Mouse (Mus musculus): Measurements from ENCODE around the gene Itpr3. TPM values are rescaled to one million over a fixed set of nuclear protein-coding genes. Genes with fewer than 3 reads are reported as not detected.

The Itpr3 gene
- polyA plus RNA-seq, 1 experiment from 2014 or later: 13.0 TPM

DNA sequence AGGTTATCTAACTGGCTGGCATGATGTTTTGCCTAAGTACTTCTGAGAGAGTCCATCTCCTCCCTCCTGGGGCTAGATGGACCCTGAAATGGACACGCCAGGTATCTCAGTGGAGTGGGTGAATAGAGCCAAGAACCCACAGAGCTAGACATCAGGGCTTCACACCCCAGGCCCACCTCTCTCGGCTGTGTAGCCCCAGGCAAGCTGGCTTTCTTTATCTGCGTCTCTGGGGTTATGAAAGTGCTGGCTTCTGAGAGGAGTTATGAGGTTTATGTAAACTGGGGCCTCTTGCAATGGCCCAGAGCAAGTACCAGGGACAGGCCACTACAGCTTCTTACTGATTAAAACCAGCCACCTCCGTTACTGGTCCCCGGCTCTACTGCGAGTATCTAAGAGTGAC is 97.8 kb downstream of the Itpr3 start:
- ATAC-seq: no peak
- Histone ChIP-seq H3K4me1 (replicated peaks) (peaks cover 6% of the 10 kb centered on the region), H3K27ac (no peak overlapping the region)

DNA sequence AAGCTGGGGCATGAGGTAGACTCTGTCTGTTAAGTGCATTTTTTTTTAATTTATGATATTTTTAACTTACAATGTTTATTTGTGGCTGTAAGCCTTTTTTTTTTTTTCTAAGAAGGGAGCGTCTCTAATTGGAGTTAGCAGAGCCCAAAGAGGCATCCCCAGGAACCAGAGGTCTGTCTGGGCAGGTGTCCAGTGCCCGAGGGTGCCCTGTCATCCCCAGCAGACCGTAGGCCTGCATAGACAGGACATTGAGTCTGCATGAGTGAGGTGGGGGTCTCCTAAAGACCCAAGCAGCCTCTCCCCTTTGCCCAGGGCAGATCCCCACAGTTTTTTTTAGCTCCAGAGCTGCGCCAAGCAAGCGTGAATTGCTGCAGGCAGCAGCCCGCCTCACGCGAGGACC is 98.6 kb downstream of the Itpr3 start:
- Histone ChIP-seq H3K27me3 (replicated peaks) (no peaks in the 10 kb centered on the region), H3K36me3 (no peaks in the 10 kb centered on the region), H3K4me2 (replicated peaks) (no peak overlapping the region), H3K9ac (no peak overlapping the region), H3K27ac (no peak overlapping the region), H3K4me1 (replicated peaks) (peaks cover 6% of the 10 kb centered on the region), H3K4me3 (replicated peaks) (no peak overlapping the region), H3K9me3 (no peaks in the 10 kb centered on the region)
- WGBS: 75% methylated on average over 8 of the region's 8 CpGs
- ATAC-seq: no peak

More for the DNA sequence above, 97.8 kb downstream of the Itpr3 start:
- 54% methylated on average over 6 of the region's 6 CpGs for WGBS
- Histone ChIP-seq H3K4me2 (replicated peaks) (no peak overlapping the region), H3K9ac (no peak overlapping the region), H3K4me3 (replicated peaks) (no peak overlapping the region), H3K27me3 (replicated peaks) (no peaks in the 10 kb centered on the region), H3K9me3 (no peaks in the 10 kb centered on the region), H3K36me3 (no peaks in the 10 kb centered on the region)

DNA sequence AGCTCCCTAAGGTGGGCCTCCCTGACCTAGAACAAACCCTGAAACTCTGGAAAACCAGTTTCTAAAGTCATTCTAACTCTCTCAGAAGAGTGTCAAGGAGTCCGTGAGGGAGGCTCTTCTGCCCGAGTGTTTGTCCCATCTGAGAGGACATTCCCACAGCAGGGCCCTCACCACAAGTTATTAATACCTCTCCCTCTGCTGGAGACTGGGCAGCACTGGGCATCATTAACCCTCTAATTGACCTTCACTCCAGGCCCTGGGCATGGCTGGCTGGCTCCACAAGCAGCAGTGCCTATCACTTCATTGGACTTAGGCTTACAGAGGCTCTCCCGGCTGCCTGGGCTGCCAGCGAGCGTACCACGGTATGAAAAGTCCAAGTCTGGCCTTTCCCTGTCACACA is 101.3 kb downstream of the Itpr3 start:
- no peak overlapping the region for H3K4me2 ChIP-seq (replicated peaks)
- no peak overlapping the region for H3K4me3 ChIP-seq (replicated peaks)
- H3K4me1 ChIP-seq (replicated peaks): peaks cover 4% of the 10 kb centered on the region; the same call in 1 of the 2 replicates
- WGBS: 87% methylated on average over 6 of the region's 6 CpGs
- H3K9ac ChIP-seq: no peak overlapping the region
- no peaks in the 10 kb centered on the region for H3K36me3 ChIP-seq
- no peak for ATAC-seq
- no peaks in the 10 kb centered on the region for H3K9me3 ChIP-seq
- no peak overlapping the region for H3K27ac ChIP-seq
- no peaks in the 10 kb centered on the region for H3K27me3 ChIP-seq (replicated peaks)

DNA sequence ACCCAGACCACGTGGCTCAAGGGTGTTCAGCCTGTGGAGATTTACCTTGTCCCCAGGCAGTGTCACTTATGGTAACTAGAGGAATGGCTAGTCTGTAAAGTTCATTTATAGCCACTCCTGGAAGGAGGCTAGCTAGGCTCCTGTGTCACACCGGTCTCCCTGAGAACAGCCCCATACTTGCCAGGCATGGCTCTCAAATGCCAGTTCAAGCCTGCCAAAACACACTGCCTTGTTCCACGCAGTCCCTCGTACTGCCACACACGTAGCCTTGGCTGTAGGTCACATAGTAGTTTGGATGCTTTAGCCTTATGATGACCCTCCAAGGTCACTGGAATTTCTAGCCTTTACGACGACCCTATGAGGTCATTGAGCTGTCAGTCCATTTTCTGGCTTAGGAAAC is 102.1 kb downstream of the Itpr3 start:
- Histone ChIP-seq H3K27me3 (replicated peaks) (no peaks in the 10 kb centered on the region), H3K27ac (no peak overlapping the region), H3K9ac (no peak overlapping the region), H3K4me1 (replicated peaks) (no peaks in the 10 kb centered on the region), H3K9me3 (no peaks in the 10 kb centered on the region), H3K4me3 (replicated peaks) (no peak overlapping the region), H3K4me2 (replicated peaks) (no peak overlapping the region), H3K36me3 (no peaks in the 10 kb centered on the region)
- WGBS: 70% methylated on average over 7 of the region's 7 CpGs
- ATAC-seq: no peak

DNA sequence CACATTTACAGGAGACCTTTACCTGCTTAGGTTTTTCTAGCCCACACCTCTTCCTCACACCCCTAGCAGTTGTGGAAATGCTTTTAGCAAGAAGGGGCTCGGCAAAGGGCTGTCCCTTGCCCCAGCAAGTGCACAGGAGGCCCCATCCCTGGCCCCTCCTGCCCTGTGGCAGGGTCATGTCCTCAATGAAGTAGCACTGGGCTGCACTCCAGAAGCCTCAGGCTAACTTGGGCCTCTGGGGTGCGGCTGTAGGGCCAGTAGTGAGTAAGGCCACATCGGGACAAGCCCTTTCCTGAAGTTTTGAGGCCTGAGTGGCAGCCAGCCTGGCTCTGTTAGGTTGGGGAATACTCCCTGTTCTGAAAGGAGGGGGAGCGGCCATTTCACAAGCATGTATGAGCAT is 103.8 kb downstream of the Itpr3 start:
- ATAC-seq: no peak
- no peak overlapping the region for H3K27ac ChIP-seq
- H3K36me3 ChIP-seq: no peaks in the 10 kb centered on the region
- no peak overlapping the region for H3K9ac ChIP-seq
- H3K4me2 ChIP-seq (replicated peaks): no peak overlapping the region
- H3K27me3 ChIP-seq (replicated peaks): no peaks in the 10 kb centered on the region
- H3K9me3 ChIP-seq: no peaks in the 10 kb centered on the region
- 66% methylated on average over 4 of the region's 4 CpGs for WGBS
- peaks cover 4% of the 10 kb centered on the region; the same call in 1 of the 2 replicates for H3K4me1 ChIP-seq (replicated peaks)
- no peak overlapping the region for H3K4me3 ChIP-seq (replicated peaks)

DNA sequence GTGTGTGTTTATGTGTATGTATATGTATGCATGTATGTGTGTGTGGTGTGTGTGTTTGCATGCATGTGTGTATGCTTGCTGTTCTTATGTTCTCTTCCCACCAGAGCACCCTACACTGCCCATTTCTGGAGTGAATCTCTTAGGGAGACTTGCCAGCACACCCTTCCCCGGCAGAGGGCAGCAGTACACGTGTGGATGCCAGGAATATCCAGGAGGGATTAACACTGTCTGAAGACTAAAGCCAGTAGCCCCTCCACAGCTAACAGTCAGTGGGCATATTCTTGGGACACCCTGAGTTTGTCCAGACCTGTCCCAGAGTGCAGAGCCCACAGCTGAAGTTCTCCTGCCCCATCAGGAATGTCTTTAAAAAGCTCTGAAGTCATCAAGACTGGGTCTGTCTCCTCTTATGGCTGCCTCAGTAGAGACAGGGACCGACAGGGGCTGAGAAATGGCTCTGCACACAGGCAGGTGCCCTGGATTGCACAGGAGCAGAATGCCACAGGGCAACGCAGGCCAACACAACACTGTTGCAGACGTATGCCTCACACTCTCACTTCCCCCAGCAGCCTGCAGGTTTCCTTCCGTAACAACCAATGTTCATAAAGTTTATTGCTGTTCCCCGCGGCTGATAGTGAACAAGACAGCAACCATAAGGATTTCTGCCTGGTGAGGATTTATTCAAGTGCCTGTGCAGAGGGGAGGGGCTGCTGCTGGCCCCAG is 108.1 kb downstream of the Itpr3 start:
- ATAC-seq: 0 out of 2 replicates have a peak, but pooled peaks have one; percentile 23
- WGBS: 31% methylated on average over 8 of the region's 8 CpGs
- no peaks in the 10 kb centered on the region for H3K36me3 ChIP-seq
- no peaks in the 10 kb centered on the region for H3K27me3 ChIP-seq (replicated peaks)
- no peak overlapping the region for H3K4me2 ChIP-seq (replicated peaks)
- H3K9me3 ChIP-seq: no peaks in the 10 kb centered on the region
- H3K27ac ChIP-seq: no peak overlapping the region
- H3K4me1 ChIP-seq (replicated peaks): peaks cover 4% of the 10 kb centered on the region; the same call in 1 of the 2 replicates
- H3K4me3 ChIP-seq (replicated peaks): no peak overlapping the region
- no peak overlapping the region for H3K9ac ChIP-seq

DNA sequence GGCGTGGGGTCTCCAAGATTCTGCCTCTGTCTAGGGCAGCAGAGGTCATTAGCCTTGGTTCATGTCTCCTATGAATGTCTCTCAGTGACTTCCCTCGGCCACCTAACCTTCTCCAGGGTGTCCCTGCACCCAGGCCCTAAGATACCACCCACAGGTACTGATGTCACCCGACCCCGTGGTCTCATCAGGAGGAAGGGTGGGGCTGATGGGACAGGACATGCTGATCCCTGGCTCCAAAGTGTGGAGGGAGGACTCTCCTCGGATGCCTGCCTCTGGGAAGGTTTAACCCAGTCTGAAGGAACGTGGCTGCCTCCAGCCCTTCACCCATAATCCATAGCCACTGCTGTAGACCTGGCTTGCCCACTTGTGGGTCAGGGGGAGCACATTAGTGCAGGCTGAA is 109.8 kb downstream of the Itpr3 start:
- no peak overlapping the region for H3K4me2 ChIP-seq (replicated peaks)
- no peaks in the 10 kb centered on the region for H3K36me3 ChIP-seq
- no peak overlapping the region for H3K27ac ChIP-seq
- no peak for ATAC-seq
- H3K9ac ChIP-seq: no peak overlapping the region
- no peaks in the 10 kb centered on the region for H3K9me3 ChIP-seq
- WGBS: 68% methylated on average over 6 of the region's 6 CpGs
- H3K4me3 ChIP-seq (replicated peaks): no peak overlapping the region
- H3K4me1 ChIP-seq (replicated peaks): peaks cover 4% of the 10 kb centered on the region; the same call in 1 of the 2 replicates
- H3K27me3 ChIP-seq (replicated peaks): no peaks in the 10 kb centered on the region

DNA sequence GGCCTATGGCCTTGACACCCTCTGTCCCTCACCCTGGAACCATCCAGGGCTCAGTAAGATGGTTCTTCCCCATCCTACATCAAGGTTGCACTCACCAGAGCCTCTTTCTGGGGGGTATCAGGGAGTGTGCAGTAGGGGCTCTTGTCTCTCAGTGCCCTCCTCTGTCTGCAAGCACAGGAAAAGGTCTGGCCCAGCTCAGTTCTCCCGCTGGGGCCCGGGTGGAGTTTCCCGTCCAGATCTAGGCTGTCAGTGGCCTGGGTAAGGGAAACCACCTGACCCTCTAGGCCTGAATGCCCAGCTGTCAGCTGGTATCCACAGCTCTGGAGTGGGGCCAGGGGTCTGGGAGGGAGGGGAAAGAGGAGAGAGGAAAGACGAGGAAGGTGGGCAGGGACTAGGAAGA is 110.4 kb downstream of the Itpr3 start, which contains the start of gene Ip6k3:
Gene Ip6k3, minus strand, starts transcription at position 251 of the 400 bp plus-strand sequence.
- H3K36me3 ChIP-seq: no peaks in the 10 kb centered on the region
- WGBS: 48% methylated on average over 4 of the region's 4 CpGs
- no peak within 1 kb of the TSS for H3K4me3 ChIP-seq (replicated peaks)
- ATAC-seq: no peak
- H3K9me3 ChIP-seq: no peaks in the 10 kb centered on the region
- H3K9ac ChIP-seq: no peak within 1 kb of the TSS
- H3K4me1 ChIP-seq (replicated peaks): peaks cover 4% of the 10 kb centered on the region; the same call in 1 of the 2 replicates
- H3K27me3 ChIP-seq (replicated peaks): no peaks in the 10 kb centered on the region
- no peak within 1 kb of the TSS for H3K27ac ChIP-seq
- no peak within 1 kb of the TSS for H3K4me2 ChIP-seq (replicated peaks)

DNA sequence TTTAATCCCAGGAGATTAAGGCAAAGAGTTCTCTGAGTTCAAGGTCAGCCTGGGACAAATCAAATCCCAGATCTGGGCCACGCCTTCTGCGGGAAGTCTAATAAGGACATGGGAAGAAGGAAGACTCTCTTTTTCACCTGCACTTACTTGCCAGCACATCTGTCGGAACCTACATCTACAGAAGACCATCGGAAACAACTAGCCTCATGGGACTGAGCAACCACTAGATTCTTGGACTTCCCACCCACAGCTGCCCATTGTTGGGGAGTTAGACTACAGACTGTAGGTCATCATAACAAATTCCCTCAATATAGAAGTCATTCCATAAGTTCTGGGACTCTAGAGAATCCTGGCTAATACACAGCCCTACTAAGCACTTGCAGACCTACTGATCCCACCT is 111.5 kb downstream of the Itpr3 start:
- Histone ChIP-seq H3K9ac (no peak overlapping the region), H3K9me3 (no peaks in the 10 kb centered on the region), H3K4me1 (replicated peaks) (peaks cover 4% of the 10 kb centered on the region; the same call in 1 of the 2 replicates), H3K27ac (no peak overlapping the region), H3K4me2 (replicated peaks) (no peak overlapping the region), H3K27me3 (replicated peaks) (no peaks in the 10 kb centered on the region), H3K4me3 (replicated peaks) (no peak overlapping the region), H3K36me3 (no peaks in the 10 kb centered on the region)
- WGBS: 89% methylated on average over 4 of the region's 4 CpGs
- ATAC-seq: no peak

DNA sequence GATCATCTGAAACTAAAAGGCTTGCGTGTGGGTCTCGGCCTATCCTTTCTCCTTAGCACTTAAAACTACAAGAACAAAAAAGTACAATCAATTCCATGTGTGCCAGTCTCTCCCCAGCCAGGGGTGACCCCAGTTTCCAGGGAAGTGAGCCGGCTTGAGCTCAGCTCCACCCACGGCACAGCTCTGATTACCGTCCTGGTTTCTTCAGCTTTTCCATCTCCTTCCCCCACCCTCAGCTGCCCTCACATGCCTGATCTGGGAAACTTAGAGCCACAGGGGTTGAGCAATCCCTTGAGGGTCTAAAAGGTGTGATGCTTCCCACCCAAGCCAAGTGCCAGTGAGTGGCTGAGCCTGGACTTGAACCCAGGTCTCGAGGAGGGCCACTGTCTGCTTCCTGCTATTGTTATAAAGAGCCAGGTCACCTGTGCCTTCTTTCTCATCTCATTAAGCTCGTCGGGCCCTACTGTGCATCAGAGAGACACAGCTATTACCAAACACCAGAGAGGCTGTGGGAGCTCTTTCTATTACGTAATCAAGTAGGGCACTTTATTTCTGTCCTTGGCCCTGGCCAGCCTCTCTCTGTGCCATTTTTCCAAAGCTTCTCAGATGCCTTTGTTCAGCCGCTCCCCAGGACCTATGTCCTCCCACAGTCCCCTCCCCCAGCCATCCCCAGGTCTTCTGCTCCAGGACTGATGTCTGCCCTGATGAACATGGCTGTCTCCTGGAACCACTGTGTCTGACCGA is 113.0 kb downstream of the Itpr3 start:
- 79% methylated on average over 11 of the region's 11 CpGs for WGBS

DNA sequence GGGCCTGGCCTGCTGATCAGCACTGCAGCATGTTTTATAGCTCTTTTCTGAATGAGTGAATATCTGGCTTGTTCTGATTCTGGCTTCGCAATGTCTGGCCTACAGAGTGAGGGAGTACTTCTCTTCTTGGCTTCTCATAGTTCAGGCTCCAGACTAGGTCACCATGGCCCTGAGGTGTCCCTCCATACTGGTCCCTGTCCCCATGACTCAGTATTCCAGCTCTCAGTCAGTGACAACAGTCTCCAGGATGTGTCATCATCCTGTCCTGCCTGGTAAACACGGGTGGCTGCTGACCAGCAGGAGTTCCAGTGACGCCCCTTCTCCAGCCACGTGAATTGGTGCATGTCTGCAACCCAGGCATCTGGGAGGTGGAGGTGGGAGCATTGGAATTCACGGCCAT is 114.0 kb downstream of the Itpr3 start:
- H3K9me3 ChIP-seq: no peaks in the 10 kb centered on the region
- no peak overlapping the region for H3K9ac ChIP-seq
- no peaks in the 10 kb centered on the region for H3K36me3 ChIP-seq
- 72% methylated on average over 5 of the region's 5 CpGs for WGBS
- H3K4me1 ChIP-seq (replicated peaks): peaks cover 9% of the 10 kb centered on the region; the same call in 1 of the 2 replicates
- no peak overlapping the region for H3K4me3 ChIP-seq (replicated peaks)
- no peaks in the 10 kb centered on the region for H3K27me3 ChIP-seq (replicated peaks)
- no peak overlapping the region for H3K27ac ChIP-seq
- H3K4me2 ChIP-seq (replicated peaks): no peak overlapping the region
- no peak for ATAC-seq

More for the DNA sequence above, 113.0 kb downstream of the Itpr3 start:
- Histone ChIP-seq H3K4me3 (replicated peaks) (no peak overlapping the region), H3K4me1 (replicated peaks) (peaks cover 5% of the 10 kb centered on the region), H3K27ac (no peak overlapping the region), H3K9me3 (no peaks in the 10 kb centered on the region), H3K9ac (no peak overlapping the region), H3K27me3 (replicated peaks) (no peaks in the 10 kb centered on the region), H3K4me2 (replicated peaks) (no peak overlapping the region), H3K36me3 (no peaks in the 10 kb centered on the region)
- no peak for ATAC-seq
